Mouse (Mus musculus) lung, embryonic 15.5 days (tissue): ENCODE results near the gene Tfec. TPM values are rescaled to one million over a fixed set of nuclear protein-coding genes. Genes with fewer than 3 reads are reported as not detected.
A peak's percentile ranks its signal among the peaks of the same experiment; 100 is the strongest.

Experiments
- ATAC-seq: fragments of 200-750 bp; cut with Nextera tagmentation; 2 replicates; pipeline ENCODE4 v1.8.0; 2017; ENCODE audit warnings: moderate number of reproducible peaks, borderline replicate concordance; ENCODE audit not compliant: low FRiP score, low TSS enrichment; ENCODE audit errors: extremely low read depth
- H3K27ac ChIP-seq: fragments of 300-500 bp; sonication (generic); 2 replicates; pipeline ENCODE4 v1.5.1; 2015; ENCODE audit warnings: moderate library complexity, mild to moderate bottlenecking, inconsistent platforms
- H3K27me3 ChIP-seq: fragments of 300-500 bp; sonication (generic); 2 replicates; pipeline ENCODE4 v1.6.1; 2015; ENCODE audit warnings: inconsistent platforms
- H3K36me3 ChIP-seq: fragments of 300-500 bp; sonication (generic); 2 replicates; pipeline ENCODE4 v1.6.1; 2015; ENCODE audit warnings: inconsistent platforms
- H3K4me1 ChIP-seq: fragments of 300-500 bp; sonication (generic); 2 replicates; pipeline ENCODE4 v1.6.1; 2015; ENCODE audit warnings: inconsistent platforms
- H3K4me2 ChIP-seq: fragments of 300-500 bp; sonication (generic); 2 replicates; pipeline ENCODE4 v1.6.1; 2015; ENCODE audit warnings: inconsistent platforms, mild to moderate bottlenecking, moderate library complexity
- H3K4me3 ChIP-seq: fragments of 300-500 bp; sonication (generic); 2 replicates; pipeline ENCODE4 v1.5.1; 2015; ENCODE audit warnings: mild to moderate bottlenecking, inconsistent platforms
- H3K9ac ChIP-seq: fragments of 300-500 bp; sonication (generic); 2 replicates; pipeline ENCODE4 v1.6.1; 2015; ENCODE audit warnings: inconsistent platforms
- H3K9me3 ChIP-seq: fragments of 300-500 bp; sonication (generic); 2 replicates; pipeline ENCODE4 v1.6.1; 2016; ENCODE audit warnings: inconsistent platforms
- WGBS: fragments of 180-500 bp; shearing (Covaris S2); methylation state at CpG from one replicate; pipeline ENCODE4 v1.1.7; 2015; 5-methylcytosine and 5-hydroxymethylcytosine counted together
- polyA plus RNA-seq: library from polyadenylated mRNA; unstranded; fragments of >200 nt; fragmentation: Nextera tagmentation; extraction: Ambion mirVana; gene quantifications from 2 replicates; pipeline ENCODE4 v1.2.1, GENCODE M21; 2015

Gene Tfec
- polyA plus RNA-seq, 1 experiment from 2014 or later, result 1.3 TPM

DNA sequence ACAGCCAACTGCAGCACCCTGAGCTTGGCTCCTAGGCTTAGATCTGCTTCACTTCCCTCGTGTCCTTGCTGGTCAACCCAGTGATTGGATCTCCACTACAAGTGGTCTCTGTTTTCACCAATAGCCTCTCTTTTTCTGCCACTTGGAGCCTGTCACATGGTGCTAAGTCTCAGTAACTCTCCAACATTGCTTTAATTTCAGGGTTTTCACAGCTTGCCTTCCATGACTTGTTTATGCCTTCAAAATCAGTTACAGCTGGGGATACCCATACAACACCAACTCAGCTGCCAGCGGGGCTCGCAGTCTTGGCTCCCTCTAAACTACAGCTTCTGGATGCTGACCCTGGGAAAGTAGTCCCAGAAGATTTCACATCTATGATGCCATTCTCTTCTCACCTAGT lies 113.1 kb downstream of the Tfec start:
- no peaks in the 10 kb centered on the region for H3K27me3 ChIP-seq
- WGBS, result 48% methylated on average over 3 of the region's 3 CpGs
- peak; percentile 73; the same call in 1 of the 2 replicates for ATAC-seq

More for the DNA sequence above, 113.1 kb downstream of the Tfec start:
- Histone ChIP-seq H3K4me2 (no peak overlapping the region), H3K4me1 (no peaks in the 10 kb centered on the region), H3K27ac (no peak overlapping the region), H3K9me3 (no peaks in the 10 kb centered on the region), H3K36me3 (no peaks in the 10 kb centered on the region), H3K9ac (no peak overlapping the region), H3K4me3 (no peak overlapping the region)

Other genes starting within 250 kb of the Tfec start
- gene Tes, start 166.7 kb upstream of the Tfec start, polyA plus RNA-seq, result 68.3 and 68.6 TPM in 2 replicates